Mouse (Mus musculus) thymus, adult 2 months (tissue): ENCODE data around the gene Serbp1.

Experiments used
- CTCF ChIP-seq: fragments of 200-500 bp; IDR thresholded peaks from 2 replicates; pipeline ENCODE4 v1.5.1; 2012; ENCODE audit warnings: mild to moderate bottlenecking, control low read depth, low read length, moderate library complexity, borderline replicate concordance; ENCODE audit not compliant: control insufficient read depth, poor library complexity, insufficient read depth; ENCODE audit errors: extremely low read depth
- POLR2A ChIP-seq: fragments of 200-500 bp; IDR thresholded peaks from 2 replicates; pipeline ENCODE4 v1.6.1; 2012; ENCODE audit warnings: mild to moderate bottlenecking, low read length, control low read depth, moderate library complexity; ENCODE audit not compliant: control insufficient read depth, poor library complexity, insufficient read depth; ENCODE audit errors: extremely low read depth

GRCm38 (mm10) chr6:67337943-67338342 is 100.0 kb downstream of the Serbp1 start:
- TF ChIP-seq POLR2A (no peak), CTCF (no peak)
